Mouse (Mus musculus) liver, embryonic 14.5 days (tissue): ENCODE results near the gene Maob.

Experiments
- CTCF ChIP-seq: IDR thresholded peaks from 2 replicates; pipeline ENCODE4 v1.5.1; 2016; ENCODE audit warnings: antibody characterized with exemption, low read depth, control low read depth
- EP300 ChIP-seq: IDR thresholded peaks from 2 replicates; pipeline ENCODE4 v1.6.1; 2016; ENCODE audit warnings: antibody characterized with exemption, low read depth

GRCm38 (mm10) chrX:16706094-16706493 lies 111.1 kb downstream of the Maob start:
- TF ChIP-seq CTCF (no peak), EP300 (no peak)
